Mouse (Mus musculus): ENCODE data around the gene L1td1.

The L1td1 gene

GRCm38 (mm10) chr4:98743209-98743905, 16.8 kb downstream of the L1td1 start:
- no peak for DNase-seq (ENCODE audit: low spot score in 2 of 2)

DNA sequence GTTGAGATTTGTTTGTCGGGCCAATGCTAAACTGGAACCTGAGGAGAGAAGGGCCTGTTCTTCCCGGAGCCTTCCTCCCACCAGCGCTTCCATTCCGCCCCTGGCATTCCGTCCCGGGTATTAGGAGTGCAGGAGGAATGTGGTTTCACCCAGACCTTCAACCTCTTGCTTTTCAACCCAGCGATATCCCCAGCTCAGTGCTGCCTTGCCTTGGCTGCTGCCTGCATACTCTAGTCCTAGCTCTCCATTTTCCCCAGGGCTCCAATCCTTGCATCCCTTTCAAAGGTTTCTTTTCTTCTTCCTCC, 17.3 kb downstream of the L1td1 start:
- DNase-seq (ENCODE audit: low spot score in 2 of 2), result no peak

- DNase-seq (ENCODE audit: low spot score in 2 of 2), result no peak
Measured at GRCm38 (mm10) chr4:98754456-98754855, 27.9 kb downstream of the L1td1 start.

GRCm38 (mm10) chr4:98756141-98756540, 29.6 kb downstream of the L1td1 start:
- no peak for DNase-seq (ENCODE audit: low spot score in 2 of 2)

- DNase-seq (ENCODE audit: low spot score in 2 of 2), result no peak
Measured at GRCm38 (mm10) chr4:98758012-98758821, 31.7 kb downstream of the L1td1 start.

GRCm38 (mm10) chr4:98758872-98759518, 32.5 kb downstream of the L1td1 start:
- no peak for DNase-seq (ENCODE audit: low spot score in 2 of 2)

DNA sequence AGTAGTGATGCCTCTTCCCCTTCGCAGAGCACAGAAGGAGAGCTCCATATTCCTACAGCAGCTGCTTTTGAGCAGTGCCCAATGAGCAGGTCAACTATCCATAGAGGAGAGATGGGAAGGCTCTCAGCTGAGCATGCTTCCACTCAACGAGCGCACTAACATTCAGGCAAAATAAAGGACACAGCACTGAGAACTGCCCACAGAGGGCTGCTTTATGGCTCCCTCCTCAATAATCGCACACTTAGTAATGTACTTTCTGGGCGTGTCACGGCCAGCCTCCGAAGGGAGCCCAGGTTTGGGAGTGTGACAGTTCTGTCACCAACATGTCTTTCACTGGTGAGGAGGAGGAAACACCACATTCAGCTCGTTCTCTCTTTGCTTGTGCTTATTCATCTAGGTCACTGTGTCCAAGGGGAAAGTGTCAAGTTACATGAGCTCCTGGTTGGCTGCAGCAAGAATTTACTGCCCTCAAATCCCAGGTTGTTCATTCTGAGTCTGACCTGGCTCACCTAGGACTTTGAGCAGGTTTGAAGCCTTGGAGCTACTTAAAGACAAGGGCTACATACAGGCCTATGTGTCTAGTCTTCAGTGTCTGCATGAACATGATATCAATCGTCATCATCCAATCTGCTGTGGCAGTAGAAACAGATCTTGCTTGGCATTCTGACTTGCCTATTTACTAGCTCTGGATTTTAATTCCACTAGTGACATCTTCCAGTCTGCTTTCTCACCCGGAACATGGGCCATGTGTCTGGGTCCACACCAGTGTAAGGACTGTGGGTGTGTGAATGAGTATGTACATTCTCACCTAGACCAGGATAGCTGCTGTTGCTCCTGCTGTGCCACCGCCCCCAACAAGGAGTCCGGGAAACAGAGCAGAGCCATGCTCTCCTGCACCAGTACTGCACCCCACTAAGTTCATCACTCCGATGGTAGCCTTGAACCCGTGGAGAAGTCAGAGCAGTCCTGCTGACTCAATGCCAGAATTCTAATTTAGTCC, 40.9 kb downstream of the L1td1 start:
- DNase-seq (ENCODE audit: low spot score in 2 of 2), result no peak

GRCm38 (mm10) chr4:98773785-98774184, 47.3 kb downstream of the L1td1 start:
- no peak for DNase-seq (ENCODE audit: low spot score in 2 of 2)

- DNase-seq (ENCODE audit: low spot score in 2 of 2), result no peak
Measured at GRCm38 (mm10) chr4:98776721-98777427, 50.3 kb downstream of the L1td1 start.

GRCm38 (mm10) chr4:98777464-98777863, 50.9 kb downstream of the L1td1 start:
- DNase-seq (ENCODE audit: low spot score in 2 of 2), result no peak

- DNase-seq (ENCODE audit: low spot score in 2 of 2), result no peak
Measured at GRCm38 (mm10) chr4:98778219-98778618, 51.7 kb downstream of the L1td1 start.

DNA sequence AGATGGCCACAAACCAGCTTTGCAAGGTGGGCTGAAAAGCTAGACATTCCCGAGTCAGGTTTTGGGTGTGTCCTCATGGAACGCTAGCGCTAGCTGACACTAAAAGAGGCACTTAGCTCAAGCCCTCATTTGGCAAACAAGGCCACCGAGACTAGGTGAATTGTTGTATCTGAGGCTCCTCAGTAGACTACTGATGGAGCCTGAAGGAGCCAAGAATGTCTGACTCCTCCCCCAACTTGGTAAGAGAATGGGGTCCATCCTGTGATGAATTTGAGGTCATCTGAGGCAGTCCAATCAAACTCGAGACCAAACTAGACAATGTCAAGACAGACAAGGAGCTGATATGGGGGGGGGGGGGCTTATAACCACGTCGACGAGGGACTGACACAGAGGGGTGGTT, 59.3 kb downstream of the L1td1 start:
- DNase-seq (ENCODE audit: low spot score in 2 of 2), result no peak

GRCm38 (mm10) chr4:98786281-98786680, 59.7 kb downstream of the L1td1 start:
- DNase-seq (ENCODE audit: low spot score in 2 of 2), result no peak
